Mouse (Mus musculus): ENCODE data around the gene Ascl2. TPM values are rescaled to one million over a fixed set of nuclear protein-coding genes. Genes with fewer than 3 reads are reported as not detected.

Ascl2 gene
- polyA plus RNA-seq, 1 experiment: not detected

DNA sequence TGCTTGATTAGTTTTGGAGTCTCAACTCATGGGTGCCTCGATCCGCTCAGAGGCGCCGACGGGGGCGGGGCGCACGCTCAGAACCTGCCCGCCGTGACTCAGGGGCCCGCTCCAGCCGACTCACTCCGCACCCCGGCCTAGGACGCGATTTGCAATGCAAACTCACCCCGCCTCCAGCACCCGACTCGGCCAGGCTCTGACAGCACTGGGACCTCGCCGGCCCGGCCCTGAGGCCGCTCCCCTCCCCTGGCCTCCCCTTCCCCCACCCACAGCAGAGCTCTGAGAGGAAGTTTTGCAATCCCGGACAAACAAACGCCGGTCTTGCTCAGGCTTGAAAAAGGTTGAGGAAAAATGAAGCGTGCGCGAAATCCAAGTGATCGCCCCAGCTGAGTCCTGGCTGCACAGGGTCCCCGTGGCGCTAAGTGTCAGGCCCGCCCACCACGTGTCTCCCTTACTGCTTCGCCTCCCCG lies 1.6 kb downstream of the Ascl2 start:
- H3K4me1 ChIP-seq (ENCODE audit: control insufficient read depth, insufficient read depth, low read length): peaks cover 3% of the 10 kb centered on the region; the same call in 1 of the 2 replicates
- no peak for TF ChIP-seq POLR2A (IDR thresholded peaks at IDR 0.05; ENCODE audit: borderline replicate concordance, low read depth, low read length)
- no peak for TF ChIP-seq CTCF (IDR thresholded peaks at IDR 0.05; ENCODE audit: low read depth, low read length)
- peak overlapping the region; percentile 41 for H3K27ac ChIP-seq (ENCODE audit: insufficient read depth, low read depth, low read length)
- H3K4me3 ChIP-seq (ENCODE audit: insufficient read depth, low read length): peak overlapping the region; percentile 53

GRCm38 (mm10) chr7:142959752-142960151 lies 9.3 kb downstream of the Ascl2 start:
- H3K27ac ChIP-seq (ENCODE audit: insufficient read depth, low read depth, low read length): no peak overlapping the region
- no peaks in the 10 kb centered on the region; the same call in 1 of the 2 replicates for H3K4me1 ChIP-seq (ENCODE audit: control insufficient read depth, insufficient read depth, low read length)
- no peak overlapping the region for H3K4me3 ChIP-seq (ENCODE audit: insufficient read depth, low read length)
- TF ChIP-seq POLR2A (IDR thresholded peaks at IDR 0.05; ENCODE audit: borderline replicate concordance, low read depth, low read length) (no peak), CTCF (IDR thresholded peaks at IDR 0.05; ENCODE audit: low read depth, low read length) (no peak)

- H3K4me3 ChIP-seq (ENCODE audit: insufficient read depth, low read length): no peak overlapping the region
- no peaks in the 10 kb centered on the region; the same call in 1 of the 2 replicates for H3K4me1 ChIP-seq (ENCODE audit: control insufficient read depth, insufficient read depth, low read length)
- H3K27ac ChIP-seq (ENCODE audit: insufficient read depth, low read depth, low read length): no peak overlapping the region
- TF ChIP-seq CTCF (IDR thresholded peaks at IDR 0.05; ENCODE audit: low read depth, low read length): no peak
- TF ChIP-seq POLR2A (IDR thresholded peaks at IDR 0.05; ENCODE audit: borderline replicate concordance, low read depth, low read length): no peak
Measured at GRCm38 (mm10) chr7:142958817-142959216, 10.2 kb downstream of the Ascl2 start.

DNA sequence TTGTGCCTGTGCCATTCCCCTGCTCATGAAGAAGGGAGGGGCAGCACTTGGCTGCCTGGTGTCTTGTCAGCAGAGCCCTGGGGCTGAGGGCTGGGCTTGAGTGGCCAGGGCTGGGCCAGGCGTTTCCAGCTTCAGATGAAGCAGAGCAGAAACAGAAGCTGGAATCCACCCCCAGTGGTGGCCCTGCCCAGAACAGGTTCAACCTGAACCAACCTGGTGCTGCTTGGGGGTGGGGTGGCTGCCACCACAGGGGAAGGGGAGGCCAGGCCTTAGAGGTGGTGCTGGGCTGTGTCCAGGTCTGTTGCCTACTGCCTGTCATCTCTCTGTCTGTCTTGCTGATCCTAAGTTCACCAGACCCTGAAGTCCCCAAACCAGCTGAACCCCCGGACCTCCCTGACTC lies 13.0 kb downstream of the Ascl2 start:
- H3K4me1 ChIP-seq (ENCODE audit: control insufficient read depth, insufficient read depth, low read length): no peaks in the 10 kb centered on the region; the same call in 1 of the 2 replicates
- no peak overlapping the region for H3K4me3 ChIP-seq (ENCODE audit: insufficient read depth, low read length)
- TF ChIP-seq POLR2A (IDR thresholded peaks at IDR 0.05; ENCODE audit: borderline replicate concordance, low read depth, low read length) (no peak), CTCF (IDR thresholded peaks at IDR 0.05; ENCODE audit: low read depth, low read length) (no peak)
- no peak overlapping the region for H3K27ac ChIP-seq (ENCODE audit: insufficient read depth, low read depth, low read length)

DNA sequence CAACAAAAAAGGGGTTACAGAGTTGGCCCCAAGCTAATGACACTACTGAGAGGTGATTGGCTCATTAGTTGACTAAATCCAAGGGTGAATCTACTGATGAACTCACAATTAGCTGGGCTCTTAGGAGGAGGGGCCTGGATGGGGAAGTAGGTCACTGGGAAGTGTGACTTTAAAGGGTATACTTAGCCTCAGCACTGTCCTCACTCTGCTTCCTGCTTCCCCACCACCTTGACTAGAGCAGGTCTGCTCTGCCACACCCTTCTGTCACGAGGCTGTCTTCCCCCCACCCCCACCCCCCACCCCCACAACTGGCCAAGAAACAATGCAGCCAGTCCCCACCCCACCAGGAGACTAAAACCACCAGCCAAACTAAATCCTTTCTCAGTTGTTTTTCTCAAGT lies 19.5 kb downstream of the Ascl2 start:
- no peak for TF ChIP-seq POLR2A (IDR thresholded peaks at IDR 0.05; ENCODE audit: borderline replicate concordance, low read depth, low read length)
- no peak for TF ChIP-seq CTCF (IDR thresholded peaks at IDR 0.05; ENCODE audit: low read depth, low read length)
- Histone ChIP-seq H3K27ac (ENCODE audit: insufficient read depth, low read depth, low read length) (no peak overlapping the region), H3K4me3 (ENCODE audit: insufficient read depth, low read length) (no peak overlapping the region), H3K4me1 (ENCODE audit: control insufficient read depth, insufficient read depth, low read length) (peaks cover 6% of the 10 kb centered on the region)

DNA sequence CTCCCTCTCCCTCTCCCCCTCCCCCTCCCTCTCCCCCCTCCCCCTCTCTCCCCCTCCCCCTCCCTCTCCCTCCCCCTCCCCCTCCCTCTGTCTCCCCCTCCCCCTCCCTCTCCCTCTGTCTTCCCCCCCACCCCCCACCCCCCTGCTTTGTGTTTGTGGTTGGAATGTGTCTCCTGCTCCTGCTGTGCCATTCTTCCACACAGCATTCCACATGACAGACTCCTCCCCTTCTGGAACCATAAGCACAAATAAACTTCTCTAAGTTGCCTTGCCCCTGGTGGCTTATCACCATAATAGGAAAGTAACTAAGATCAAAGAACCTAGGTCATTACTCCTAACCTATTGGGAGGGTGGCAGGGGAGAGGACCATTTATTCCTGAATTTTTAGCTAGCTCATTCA lies 31.4 kb downstream of the Ascl2 start:
- Histone ChIP-seq H3K27ac (ENCODE audit: insufficient read depth, low read depth, low read length) (no peak overlapping the region), H3K4me1 (ENCODE audit: control insufficient read depth, insufficient read depth, low read length) (no peaks in the 10 kb centered on the region), H3K4me3 (ENCODE audit: insufficient read depth, low read length) (no peak overlapping the region)
- TF ChIP-seq POLR2A (IDR thresholded peaks at IDR 0.05; ENCODE audit: borderline replicate concordance, low read depth, low read length) (no peak), CTCF (IDR thresholded peaks at IDR 0.05; ENCODE audit: low read depth, low read length) (no peak)

DNA sequence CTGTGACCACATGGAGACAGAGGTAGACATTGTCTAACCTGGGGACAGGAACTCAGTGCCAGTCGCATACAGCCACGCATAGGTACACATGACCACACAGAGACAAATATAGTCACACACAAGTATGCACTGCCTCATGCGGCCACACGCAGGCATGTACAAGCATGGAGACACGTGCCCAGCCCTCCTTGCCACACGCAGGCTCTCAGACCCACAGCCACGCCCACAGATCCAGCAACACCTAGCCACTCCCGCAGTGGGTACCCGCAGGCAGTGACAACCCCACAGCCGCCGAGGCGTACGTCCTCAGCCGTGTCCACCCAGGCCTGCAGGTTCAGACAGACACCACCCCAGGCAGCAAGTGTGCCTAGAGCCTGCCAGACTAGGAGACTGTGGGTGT lies 33.4 kb downstream of the Ascl2 start:
- H3K27ac ChIP-seq (ENCODE audit: insufficient read depth, low read depth, low read length): no peak overlapping the region
- no peaks in the 10 kb centered on the region for H3K4me1 ChIP-seq (ENCODE audit: control insufficient read depth, insufficient read depth, low read length)
- H3K4me3 ChIP-seq (ENCODE audit: insufficient read depth, low read length): no peak overlapping the region
- no peak for TF ChIP-seq CTCF (IDR thresholded peaks at IDR 0.05; ENCODE audit: low read depth, low read length)
- TF ChIP-seq POLR2A (IDR thresholded peaks at IDR 0.05; ENCODE audit: borderline replicate concordance, low read depth, low read length): no peak

- H3K4me1 ChIP-seq (ENCODE audit: control insufficient read depth, insufficient read depth, low read length): no peaks in the 10 kb centered on the region
- no peak overlapping the region for H3K27ac ChIP-seq (ENCODE audit: insufficient read depth, low read depth, low read length)
- no peak for TF ChIP-seq POLR2A (IDR thresholded peaks at IDR 0.05; ENCODE audit: borderline replicate concordance, low read depth, low read length)
- TF ChIP-seq CTCF (IDR thresholded peaks at IDR 0.05; ENCODE audit: low read depth, low read length): no peak
- H3K4me3 ChIP-seq (ENCODE audit: insufficient read depth, low read length): no peak overlapping the region
Measured at GRCm38 (mm10) chr7:142932469-142932868, 36.6 kb downstream of the Ascl2 start.

GRCm38 (mm10) chr7:142931028-142931427 lies 38.0 kb downstream of the Ascl2 start, which contains the start of gene Th:
Th (minus strand) TSS chr7:142931128.
- no peak for TF ChIP-seq CTCF (IDR thresholded peaks at IDR 0.05; ENCODE audit: low read depth, low read length)
- TF ChIP-seq POLR2A (IDR thresholded peaks at IDR 0.05; ENCODE audit: borderline replicate concordance, low read depth, low read length): no peak
- no peak within 1 kb of the TSS for H3K27ac ChIP-seq (ENCODE audit: insufficient read depth, low read depth, low read length)
- no peaks in the 10 kb centered on the region for H3K4me1 ChIP-seq (ENCODE audit: control insufficient read depth, insufficient read depth, low read length)
- H3K4me3 ChIP-seq (ENCODE audit: insufficient read depth, low read length): no peak within 1 kb of the TSS

- TF ChIP-seq CTCF (IDR thresholded peaks at IDR 0.05; ENCODE audit: low read depth, low read length) (no peak), POLR2A (IDR thresholded peaks at IDR 0.05; ENCODE audit: borderline replicate concordance, low read depth, low read length) (no peak)
- no peak overlapping the region for H3K27ac ChIP-seq (ENCODE audit: insufficient read depth, low read depth, low read length)
- H3K4me3 ChIP-seq (ENCODE audit: insufficient read depth, low read length): no peak overlapping the region
- H3K4me1 ChIP-seq (ENCODE audit: control insufficient read depth, insufficient read depth, low read length): no peaks in the 10 kb centered on the region
Measured at GRCm38 (mm10) chr7:142929516-142929915, 39.5 kb downstream of the Ascl2 start.

GRCm38 (mm10) chr7:142927293-142927692 lies 41.8 kb downstream of the Ascl2 start:
- TF ChIP-seq CTCF (IDR thresholded peaks at IDR 0.05; ENCODE audit: low read depth, low read length) (no peak), POLR2A (IDR thresholded peaks at IDR 0.05; ENCODE audit: borderline replicate concordance, low read depth, low read length) (no peak)
- no peaks in the 10 kb centered on the region for H3K4me1 ChIP-seq (ENCODE audit: control insufficient read depth, insufficient read depth, low read length)
- H3K27ac ChIP-seq (ENCODE audit: insufficient read depth, low read depth, low read length): no peak overlapping the region
- no peak overlapping the region for H3K4me3 ChIP-seq (ENCODE audit: insufficient read depth, low read length)

Measured in bone marrow macrophage, adult 2 months (primary cell).